Comparison of ENCODE assay signal across 8 mouse cellular contexts in genomic region chr19:45749243-45750043, GRCm38 (mm10). TPM values are rescaled to one million over a fixed set of nuclear protein-coding genes. Genes with fewer than 3 reads are reported as not detected.
A peak's percentile ranks its signal among the peaks of the same experiment; 100 is the strongest.
DNase-seq lines count a peak whose midpoint lies in the region; ATAC-seq lines count a peak whose summit lies in the region.

Gene Npm3, minus strand, starts transcription at chr19:45749591.

- ATAC-seq in activated CD4-positive, CD25-positive, alpha-beta regulatory T cell, adult 4 months = peak; percentile 77
- peak; percentile 61 for ATAC-seq in common myeloid progenitor, adult 5-6 weeks (replicated peaks; ENCODE audit: low read depth, poor library complexity, severe bottlenecking)
- ATAC-seq in megakaryocyte progenitor cell, adult 5-6 weeks (replicated peaks; ENCODE audit: poor library complexity) = peak; percentile 74

- DNase-seq in gastrocnemius, adult 8-10 months (ENCODE audit: low spot score in 2 of 2) = peak; percentile 63 to 64
- DNase-seq in hindlimb bud, embryonic 11.5 days (ENCODE audit: extremely low spot score, low read depth, low spot score) = peak; percentile 60
- peak; percentile 64 for DNase-seq in left cerebral cortex, adult 8-10 months (ENCODE audit: low spot score in 2 of 2)
- DNase-seq in right cerebral cortex, postnatal 14 days = peak; percentile 86
- peak; percentile 90 for DNase-seq in yolk sac, embryonic 10.5 days (ENCODE audit: low spot score)

RNA-seq across cellular contexts. Expression of gene Npm3, which starts in this region (rescaled TPM):
- polyA plus RNA-seq in activated CD4-positive, CD25-positive, alpha-beta regulatory T cell, adult 4 months (2017; shearing (Covaris generic)) = 10 to 100 TPM; 26.7 to 70.7 TPM
- total RNA-seq in common myeloid progenitor, adult 5-6 weeks (2017) = 93.1 and 95.1 TPM in 2 replicates
- 10 to 100 TPM; 10.8 to 14.0 (median 12.7) TPM for total RNA-seq in gastrocnemius, adult 8-10 months (2022)
- 1 to 10 TPM; 4.7 to 6.8 (median 5.7) TPM for total RNA-seq in left cerebral cortex, adult 8-10 months (2022)
- 105 and 126 TPM in 2 replicates for total RNA-seq in megakaryocyte progenitor cell, adult 5-6 weeks (2015)
- total RNA-seq in megakaryocyte progenitor cell, adult 5-6 weeks (2017) = 115 and 121 TPM in 2 replicates

Comparison
In these comparisons a context has a peak if more than half of its experiments do, and no peak if none do; other contexts are left out.
1. Peak in every context shown above with its lines: DNase-seq and ATAC-seq.